Mouse (Mus musculus) mammary gland, adult 2 months (tissue): ENCODE results near the gene Cyp27b1. TPM values are rescaled to one million over a fixed set of nuclear protein-coding genes. Genes with fewer than 3 reads are reported as not detected.

ENCODE experiments used
- polyA plus RNA-seq: library from polyadenylated mRNA; depleted of rRNA; stranded (reverse); fragments of >200 nt; gene quantifications from 2 replicates; pipeline ENCODE4 v1.2.3, GENCODE M21; 2012; ENCODE audit warnings: low replicate concordance; rRNA removed

Gene Cyp27b1
- 0.26 and 0.52 TPM in 2 replicates for polyA plus RNA-seq

GRCm38 (mm10) chr10:127047954-127048353 lies at the start of gene Cyp27b1:
Gene Cyp27b1, plus strand, starts transcription at chr10:127048250.

DNA sequence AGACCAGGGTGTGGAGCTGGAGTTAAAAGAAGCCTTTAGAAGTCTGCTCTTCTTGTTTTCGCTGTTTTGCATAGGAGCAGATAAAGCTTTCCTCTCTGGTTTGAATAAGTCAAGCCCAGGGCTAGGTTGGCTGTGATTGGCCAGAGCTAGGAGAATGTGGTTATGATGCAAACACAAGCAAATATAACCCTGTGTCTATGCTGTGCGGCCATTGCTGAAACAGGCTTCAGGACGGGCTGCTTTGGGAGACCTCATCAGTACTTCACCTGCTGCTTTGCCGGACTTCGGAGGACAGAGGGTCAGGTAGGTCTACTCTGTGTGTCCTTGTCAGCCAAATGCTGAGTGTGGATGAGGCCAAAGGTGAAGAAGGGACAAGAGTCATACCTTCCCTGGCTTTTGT lies 47.5 kb upstream of the Cyp27b1 start, which contains the start of gene Avil:
Gene Avil, plus strand, starts transcription at position 181 of the 400 bp plus-strand sequence.

GRCm38 (mm10) chr10:127030336-127031296 lies 17.4 kb upstream of the Cyp27b1 start, which contains the start of gene Tsfm:
Gene Tsfm, minus strand, starts transcription at chr10:127030840.

DNA sequence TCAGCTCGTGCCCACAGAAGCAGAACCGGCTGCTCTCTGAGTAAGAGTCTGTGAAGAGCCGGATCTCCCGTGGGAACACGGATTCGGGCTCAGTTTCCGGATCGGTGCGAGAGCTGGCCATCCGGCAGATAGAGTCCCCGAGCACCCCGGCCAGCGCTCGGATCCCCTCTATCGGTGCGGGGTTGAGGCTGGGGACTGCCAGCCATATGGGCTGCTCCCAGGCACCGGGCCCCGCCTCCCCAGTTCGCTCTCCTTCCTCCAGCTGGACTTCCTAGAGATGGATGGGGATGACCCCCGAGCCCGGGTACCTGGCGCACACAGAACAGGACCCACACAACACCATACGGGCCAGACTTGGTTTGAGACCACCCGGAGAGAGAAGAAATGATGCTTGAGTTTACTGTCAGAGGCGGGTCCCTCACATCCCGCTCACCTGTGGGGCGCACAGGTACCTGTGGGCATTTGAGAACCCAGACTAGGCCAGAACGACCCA lies 6.7 kb upstream of the Cyp27b1 start, which contains the start of the genes Mettl1 and Eef1akmt3:
Gene Mettl1, plus strand, starts transcription at position 141 of the 493 bp plus-strand sequence.
Gene Eef1akmt3, minus strand, starts transcription at position 240 of the 493 bp plus-strand sequence.

GRCm38 (mm10) chr10:127059968-127060916 lies 12.2 kb downstream of the Cyp27b1 start, which contains the start of gene March9:
Gene March9, minus strand, starts transcription at chr10:127060184.

GRCm38 (mm10) chr10:127063239-127063872 lies 15.3 kb downstream of the Cyp27b1 start, which contains the start of gene Cdk4:
Gene Cdk4, plus strand, starts transcription at chr10:127063534.

GRCm38 (mm10) chr10:127070190-127071121 lies 22.4 kb downstream of the Cyp27b1 start, which contains the start of gene Tspan31:
Gene Tspan31, minus strand, starts transcription at chr10:127070264.

GRCm38 (mm10) chr10:127075080-127075479 lies 27.0 kb downstream of the Cyp27b1 start, which contains the start of gene Agap2:
Gene Agap2, plus strand, starts transcription at chr10:127075284.

Other genes with a start within 250 kb of the Cyp27b1 start
- 6.3 and 7.4 TPM in 2 replicates for gene Atp23, start 146.9 kb upstream of the Cyp27b1 start, polyA plus RNA-seq
- 152 and 174 TPM in 2 replicates for gene Ctdsp2, start 69.5 kb upstream of the Cyp27b1 start, polyA plus RNA-seq
- 0.10 and 0.26 TPM in 2 replicates for gene Avil, start 47.5 kb upstream of the Cyp27b1 start, polyA plus RNA-seq
- 25.4 and 47.4 TPM in 2 replicates for gene Tsfm, start 17.4 kb upstream of the Cyp27b1 start, polyA plus RNA-seq
- 18.1 and 27.7 TPM in 2 replicates for gene Mettl1, start 6.8 kb upstream of the Cyp27b1 start, polyA plus RNA-seq
- 0.40 and 0.49 TPM in 2 replicates for gene Eef1akmt3, start 6.7 kb upstream of the Cyp27b1 start, polyA plus RNA-seq
- gene March9, start 11.9 kb downstream of the Cyp27b1 start, polyA plus RNA-seq = 3.9 and 7.0 TPM in 2 replicates
- gene Cdk4, start 15.3 kb downstream of the Cyp27b1 start, polyA plus RNA-seq = 136 and 190 TPM in 2 replicates
- 52.9 and 96.6 TPM in 2 replicates for gene Tspan31, start 22.0 kb downstream of the Cyp27b1 start, polyA plus RNA-seq
- gene Agap2, start 27.0 kb downstream of the Cyp27b1 start, polyA plus RNA-seq = 12.7 and 45.6 TPM in 2 replicates
- gene Os9, start 72.9 kb downstream of the Cyp27b1 start, polyA plus RNA-seq = 69.6 and 79.2 TPM in 2 replicates
- 109 and 214 TPM in 2 replicates for gene B4galnt1, start 117.0 kb downstream of the Cyp27b1 start, polyA plus RNA-seq
- 2.9 and 13.3 TPM in 2 replicates for gene Slc26a10, start 132.4 kb downstream of the Cyp27b1 start, polyA plus RNA-seq
- 32.2 and 35.6 TPM in 2 replicates for gene Arhgef25, start 141.8 kb downstream of the Cyp27b1 start, polyA plus RNA-seq
- gene Dtx3, start 147.5 kb downstream of the Cyp27b1 start, polyA plus RNA-seq = 184 and 195 TPM in 2 replicates
- gene Pip4k2c, start 163.3 kb downstream of the Cyp27b1 start, polyA plus RNA-seq = 29.6 and 40.7 TPM in 2 replicates
- gene Kif5a, start 215.1 kb downstream of the Cyp27b1 start, polyA plus RNA-seq = 5.8 and 6.1 TPM in 2 replicates
- 170 and 215 TPM in 2 replicates for gene Dctn2, start 218.1 kb downstream of the Cyp27b1 start, polyA plus RNA-seq
- gene Mbd6, start 240.8 kb downstream of the Cyp27b1 start, polyA plus RNA-seq = 31.3 and 85.1 TPM in 2 replicates